Mouse (Mus musculus): ENCODE results near the gene Bhlhe40. TPM values are rescaled to one million over a fixed set of nuclear protein-coding genes. Genes with fewer than 3 reads are reported as not detected.

The Bhlhe40 gene
- total and polyA plus RNA-seq, 3 experiments: 0.48 to 0.76 TPM; not detected in 1

- H3K27me3 ChIP-seq (ENCODE audit: insufficient read depth, low read length): no peaks in the 10 kb centered on the region
- H3K9me3 ChIP-seq (replicated peaks): no peaks in the 10 kb centered on the region
- DNase-seq (ENCODE audit: low spot score) (no peak), ATAC-seq (ENCODE audit: extremely low read depth, insufficient number of reproducible peaks, low FRiP score, poor library complexity, severe bottlenecking) (no peak)
- no peak overlapping the region for H3K4me3 ChIP-seq (ENCODE audit: low read depth, low read length)
- H3K4me1 ChIP-seq (ENCODE audit: insufficient read depth, low read depth, low read length): no peaks in the 10 kb centered on the region
- no peak for TF ChIP-seq GATA2 (IDR thresholded peaks at IDR 0.05; ENCODE audit: borderline replicate concordance, low read depth, low read length)
- H3K36me3 ChIP-seq (replicated peaks): no peaks in the 10 kb centered on the region
Measured at GRCm38 (mm10) chr6:108711192-108711964, 50.9 kb downstream of the Bhlhe40 start.

GRCm38 (mm10) chr6:108712148-108712547 is 51.7 kb downstream of the Bhlhe40 start:
- no peaks in the 10 kb centered on the region for H3K36me3 ChIP-seq (replicated peaks)
- H3K9me3 ChIP-seq (replicated peaks): no peaks in the 10 kb centered on the region
- H3K4me1 ChIP-seq (ENCODE audit: insufficient read depth, low read depth, low read length): no peaks in the 10 kb centered on the region
- DNase-seq (ENCODE audit: low spot score) (no peak), ATAC-seq (ENCODE audit: extremely low read depth, insufficient number of reproducible peaks, low FRiP score, poor library complexity, severe bottlenecking) (no peak)
- no peak overlapping the region for H3K4me3 ChIP-seq (ENCODE audit: low read depth, low read length)
- TF ChIP-seq CTCF (IDR thresholded peaks at IDR 0.05; ENCODE audit: low read depth, low read length) (no peak), TAL1 (conservative IDR thresholded peaks at IDR 0.05; ENCODE audit: low read depth, low read length) (no peak), POLR2AphosphoS5 (IDR thresholded peaks at IDR 0.05; ENCODE audit: insufficient replicate concordance, low read depth, low read length) (no peak), GATA1 (IDR thresholded peaks at IDR 0.05; ENCODE audit: borderline replicate concordance, low read length) (no peak), GATA2 (IDR thresholded peaks at IDR 0.05; ENCODE audit: borderline replicate concordance, low read depth, low read length) (no peak)
- no peaks in the 10 kb centered on the region for H3K27me3 ChIP-seq (ENCODE audit: insufficient read depth, low read length)

- ATAC-seq (ENCODE audit: extremely low read depth, insufficient number of reproducible peaks, low FRiP score, poor library complexity, severe bottlenecking): no peak
Measured at GRCm38 (mm10) chr6:108713175-108713974, 52.9 kb downstream of the Bhlhe40 start.

More at GRCm38 (mm10) chr6:108713175-108713974, 52.9 kb downstream of the Bhlhe40 start:
- Histone ChIP-seq H3K36me3 (replicated peaks) (no peaks in the 10 kb centered on the region), H3K27me3 (ENCODE audit: insufficient read depth, low read length) (no peaks in the 10 kb centered on the region), H3K4me3 (ENCODE audit: low read depth, low read length) (no peak overlapping the region), H3K4me1 (ENCODE audit: insufficient read depth, low read depth, low read length) (no peaks in the 10 kb centered on the region), H3K9me3 (replicated peaks) (no peaks in the 10 kb centered on the region)
- TF ChIP-seq GATA2 (IDR thresholded peaks at IDR 0.05; ENCODE audit: borderline replicate concordance, low read depth, low read length) (no peak), CTCF (IDR thresholded peaks at IDR 0.05; ENCODE audit: low read depth, low read length) (no peak), POLR2AphosphoS5 (IDR thresholded peaks at IDR 0.05; ENCODE audit: insufficient replicate concordance, low read depth, low read length) (no peak), GATA1 (IDR thresholded peaks at IDR 0.05; ENCODE audit: borderline replicate concordance, low read length) (no peak), TAL1 (conservative IDR thresholded peaks at IDR 0.05; ENCODE audit: low read depth, low read length) (no peak)
- DNase-seq (ENCODE audit: low spot score): no peak

Other genes with a start within 250 kb of the Bhlhe40 start
- gene Arl8b, start 122.5 kb downstream of the Bhlhe40 start, total RNA-seq (2014; fragmentation: Nextera tagmentation): 400 and 537 TPM in 2 replicates
- 168 and 207 TPM in 2 replicates for gene Arl8b, start 122.5 kb downstream of the Bhlhe40 start, total RNA-seq (2017)
- gene Arl8b, start 122.5 kb downstream of the Bhlhe40 start, polyA plus RNA-seq (2012): 18.8 and 20.9 TPM in 2 replicates
- gene Edem1, start 168.0 kb downstream of the Bhlhe40 start, total RNA-seq (2014; fragmentation: Nextera tagmentation): 58.4 and 66.1 TPM in 2 replicates
- gene Edem1, start 168.0 kb downstream of the Bhlhe40 start, total RNA-seq (2017): 79.5 and 84.2 TPM in 2 replicates
- 9.6 and 10.3 TPM in 2 replicates for gene Edem1, start 168.0 kb downstream of the Bhlhe40 start, polyA plus RNA-seq (2012)

Data from G1E (cell line).